Mouse (Mus musculus): ENCODE measurements around the gene Ccna2.

The Ccna2 gene

GRCm38 (mm10) chr3:36533201-36533672 is 38.7 kb downstream of the Ccna2 start:
- DNase-seq (ENCODE audit: low spot score), result no peak

- DNase-seq (ENCODE audit: low spot score), result no peak
Measured at GRCm38 (mm10) chr3:36532738-36533137, 39.2 kb downstream of the Ccna2 start.

- DNase-seq (ENCODE audit: low spot score), result no peak
Measured at GRCm38 (mm10) chr3:36531979-36532542, 39.9 kb downstream of the Ccna2 start.

GRCm38 (mm10) chr3:36531242-36531641 is 40.7 kb downstream of the Ccna2 start:
- no peak for DNase-seq (ENCODE audit: low spot score)

- no peak for DNase-seq (ENCODE audit: low spot score)
Measured at GRCm38 (mm10) chr3:36530781-36531180, 41.2 kb downstream of the Ccna2 start.

- peak; percentile 33 for DNase-seq (ENCODE audit: low spot score)
Measured at GRCm38 (mm10) chr3:36530345-36530744, 41.6 kb downstream of the Ccna2 start.

- DNase-seq (ENCODE audit: low spot score), result no peak
Measured at GRCm38 (mm10) chr3:36524466-36524865, 47.5 kb downstream of the Ccna2 start.

GRCm38 (mm10) chr3:36522137-36522536 is 49.8 kb downstream of the Ccna2 start:
- DNase-seq (ENCODE audit: low spot score), result no peak

GRCm38 (mm10) chr3:36521073-36522060 is 50.6 kb downstream of the Ccna2 start, which contains the start of gene Gm11549:
Gene Gm11549, minus strand, starts transcription at chr3:36521813.
- DNase-seq (ENCODE audit: low spot score), result no peak

GRCm38 (mm10) chr3:36516196-36516595 is 55.8 kb downstream of the Ccna2 start:
- no peak for DNase-seq (ENCODE audit: low spot score)

All from layer of hippocampus, adult 11-12 months (tissue).